Mouse (Mus musculus): ENCODE measurements around the gene Zfp661. TPM values are rescaled to one million over a fixed set of nuclear protein-coding genes. Genes with fewer than 3 reads are reported as not detected.

Zfp661 gene
- polyA plus RNA-seq, 1 experiment: 4.1 TPM

- Histone ChIP-seq H3K4me1 (ENCODE audit: control insufficient read depth, insufficient read depth, low read length) (no peaks in the 10 kb centered on the region), H3K27ac (ENCODE audit: insufficient read depth, low read depth, low read length) (no peak overlapping the region), H3K4me3 (ENCODE audit: insufficient read depth, low read depth, low read length) (no peak overlapping the region), H3K36me3 (ENCODE audit: control insufficient read depth, insufficient read depth, low read length) (no peaks in the 10 kb centered on the region), H3K27me3 (replicated peaks; ENCODE audit: control insufficient read depth, insufficient read depth, low read length) (no peaks in the 10 kb centered on the region)
- 35% methylated on average over 4 of the region's 4 CpGs for WGBS
- peak; percentile 30 for DNase-seq
- peak; percentile 58; the same call in 1 of the 2 replicates for TF ChIP-seq CTCF (conservative IDR thresholded peaks at IDR 0.05; ENCODE audit: insufficient read depth, insufficient read length, low read depth, low read length)
- TF ChIP-seq POLR2A (IDR thresholded peaks at IDR 0.05; ENCODE audit: low read depth, low read length): no peak
These were observed 47.4 kb downstream of the Zfp661 start for GRCm38 (mm10) chr2:127539494-127539893.

DNA sequence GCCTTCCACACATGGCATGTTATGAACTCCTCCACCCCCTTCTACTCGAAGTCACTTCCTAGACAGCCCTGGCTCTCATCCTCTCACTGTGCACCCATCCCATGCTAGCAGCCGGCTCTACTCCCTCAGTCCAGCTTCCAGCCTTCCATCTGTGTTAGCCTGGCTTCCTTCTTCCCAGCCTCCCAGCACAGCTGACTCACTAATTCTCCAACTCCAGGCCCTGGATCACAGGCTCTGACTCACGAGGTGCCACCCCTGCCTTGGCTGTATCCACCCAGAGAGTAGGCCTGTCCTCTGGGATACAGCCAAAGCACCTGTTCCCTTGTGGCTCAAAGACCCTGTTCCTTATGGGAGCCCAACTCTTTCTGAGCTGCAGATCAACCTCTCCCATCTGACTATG lies 49.3 kb downstream of the Zfp661 start:
- Histone ChIP-seq H3K4me1 (ENCODE audit: control insufficient read depth, insufficient read depth, low read length) (no peaks in the 10 kb centered on the region), H3K36me3 (ENCODE audit: control insufficient read depth, insufficient read depth, low read length) (no peaks in the 10 kb centered on the region), H3K27ac (ENCODE audit: insufficient read depth, low read depth, low read length) (no peak overlapping the region), H3K4me3 (ENCODE audit: insufficient read depth, low read depth, low read length) (no peak overlapping the region), H3K27me3 (replicated peaks; ENCODE audit: control insufficient read depth, insufficient read depth, low read length) (no peaks in the 10 kb centered on the region)
- no peak for DNase-seq
- TF ChIP-seq POLR2A (IDR thresholded peaks at IDR 0.05; ENCODE audit: low read depth, low read length): no peak
- no peak for TF ChIP-seq CTCF (conservative IDR thresholded peaks at IDR 0.05; ENCODE audit: insufficient read depth, insufficient read length, low read depth, low read length)
- 68% methylated on average over 3 of the region's 3 CpGs for WGBS

DNA sequence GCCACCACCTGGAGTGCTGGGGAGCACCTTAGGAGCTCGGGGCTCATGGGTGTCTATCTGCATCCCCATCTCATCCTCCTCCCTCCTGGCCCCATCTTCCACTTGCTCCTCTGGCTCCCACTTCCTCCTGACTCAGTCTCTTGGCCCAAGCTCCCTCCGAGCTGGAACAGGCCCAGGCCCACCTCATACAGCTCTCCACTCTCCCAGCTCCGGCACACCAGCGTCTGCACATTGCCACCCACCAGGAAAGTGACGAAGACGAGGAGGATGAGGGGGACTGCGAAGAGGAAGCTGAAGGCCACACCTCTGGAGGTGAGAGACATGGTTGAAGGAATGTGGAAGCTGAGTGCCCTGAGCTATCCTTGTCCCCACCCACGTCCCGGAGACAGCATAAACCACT lies 51.5 kb downstream of the Zfp661 start:
- Histone ChIP-seq H3K27ac (ENCODE audit: insufficient read depth, low read depth, low read length) (no peak overlapping the region), H3K36me3 (ENCODE audit: control insufficient read depth, insufficient read depth, low read length) (no peaks in the 10 kb centered on the region), H3K4me3 (ENCODE audit: insufficient read depth, low read depth, low read length) (no peak overlapping the region), H3K4me1 (ENCODE audit: control insufficient read depth, insufficient read depth, low read length) (no peaks in the 10 kb centered on the region), H3K27me3 (replicated peaks; ENCODE audit: control insufficient read depth, insufficient read depth, low read length) (no peaks in the 10 kb centered on the region)
- no peak for DNase-seq
- no peak for TF ChIP-seq POLR2A (IDR thresholded peaks at IDR 0.05; ENCODE audit: low read depth, low read length)
- TF ChIP-seq CTCF (conservative IDR thresholded peaks at IDR 0.05; ENCODE audit: insufficient read depth, insufficient read length, low read depth, low read length): no peak
- WGBS: 78% methylated on average over 9 of the region's 9 CpGs

GRCm38 (mm10) chr2:127532379-127532778 lies 54.5 kb downstream of the Zfp661 start:
- Histone ChIP-seq H3K36me3 (ENCODE audit: control insufficient read depth, insufficient read depth, low read length) (no peaks in the 10 kb centered on the region), H3K27ac (ENCODE audit: insufficient read depth, low read depth, low read length) (no peak overlapping the region), H3K4me3 (ENCODE audit: insufficient read depth, low read depth, low read length) (no peak overlapping the region), H3K4me1 (ENCODE audit: control insufficient read depth, insufficient read depth, low read length) (no peaks in the 10 kb centered on the region), H3K27me3 (replicated peaks; ENCODE audit: control insufficient read depth, insufficient read depth, low read length) (no peaks in the 10 kb centered on the region)
- WGBS: 13% methylated on average over 9 of the region's 9 CpGs
- no peak for TF ChIP-seq CTCF (conservative IDR thresholded peaks at IDR 0.05; ENCODE audit: insufficient read depth, insufficient read length, low read depth, low read length)
- no peak for TF ChIP-seq POLR2A (IDR thresholded peaks at IDR 0.05; ENCODE audit: low read depth, low read length)
- DNase-seq: no peak

DNA sequence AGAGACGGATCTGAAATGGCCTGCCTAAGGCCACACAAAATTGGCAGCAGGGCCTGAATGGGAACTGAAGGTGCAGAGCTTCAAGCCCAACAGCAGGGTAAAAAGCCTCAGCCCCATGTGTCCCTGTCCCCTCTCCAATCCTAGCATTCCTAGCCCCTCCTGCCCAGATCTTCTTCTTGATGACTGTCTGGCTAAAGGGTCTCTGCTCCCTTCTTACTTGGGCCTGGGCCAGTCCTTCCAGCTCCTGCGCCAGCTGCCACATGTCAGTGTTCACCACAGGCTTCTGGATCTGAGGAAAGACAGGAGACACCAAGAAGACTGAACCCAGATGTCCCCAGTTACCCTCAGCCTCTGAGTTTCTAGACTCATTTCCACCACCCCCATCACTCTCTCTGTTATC lies 55.3 kb downstream of the Zfp661 start:
- Histone ChIP-seq H3K27ac (ENCODE audit: insufficient read depth, low read depth, low read length) (no peak overlapping the region), H3K27me3 (replicated peaks; ENCODE audit: control insufficient read depth, insufficient read depth, low read length) (no peaks in the 10 kb centered on the region), H3K36me3 (ENCODE audit: control insufficient read depth, insufficient read depth, low read length) (no peaks in the 10 kb centered on the region), H3K4me1 (ENCODE audit: control insufficient read depth, insufficient read depth, low read length) (no peaks in the 10 kb centered on the region), H3K4me3 (ENCODE audit: insufficient read depth, low read depth, low read length) (no peak overlapping the region)
- no peak for DNase-seq
- TF ChIP-seq POLR2A (IDR thresholded peaks at IDR 0.05; ENCODE audit: low read depth, low read length): no peak
- TF ChIP-seq CTCF (conservative IDR thresholded peaks at IDR 0.05; ENCODE audit: insufficient read depth, insufficient read length, low read depth, low read length): no peak
- 89% methylated on average over 2 of the region's 2 CpGs for WGBS

GRCm38 (mm10) chr2:127530418-127530817 lies 56.5 kb downstream of the Zfp661 start:
- Histone ChIP-seq H3K36me3 (ENCODE audit: control insufficient read depth, insufficient read depth, low read length) (no peaks in the 10 kb centered on the region), H3K27me3 (replicated peaks; ENCODE audit: control insufficient read depth, insufficient read depth, low read length) (no peaks in the 10 kb centered on the region), H3K4me3 (ENCODE audit: insufficient read depth, low read depth, low read length) (no peak overlapping the region), H3K27ac (ENCODE audit: insufficient read depth, low read depth, low read length) (no peak overlapping the region), H3K4me1 (ENCODE audit: control insufficient read depth, insufficient read depth, low read length) (no peaks in the 10 kb centered on the region)
- no peak for DNase-seq
- 70% methylated on average over 3 of the region's 3 CpGs for WGBS
- TF ChIP-seq POLR2A (IDR thresholded peaks at IDR 0.05; ENCODE audit: low read depth, low read length) (no peak), CTCF (conservative IDR thresholded peaks at IDR 0.05; ENCODE audit: insufficient read depth, insufficient read length, low read depth, low read length) (no peak)

DNA sequence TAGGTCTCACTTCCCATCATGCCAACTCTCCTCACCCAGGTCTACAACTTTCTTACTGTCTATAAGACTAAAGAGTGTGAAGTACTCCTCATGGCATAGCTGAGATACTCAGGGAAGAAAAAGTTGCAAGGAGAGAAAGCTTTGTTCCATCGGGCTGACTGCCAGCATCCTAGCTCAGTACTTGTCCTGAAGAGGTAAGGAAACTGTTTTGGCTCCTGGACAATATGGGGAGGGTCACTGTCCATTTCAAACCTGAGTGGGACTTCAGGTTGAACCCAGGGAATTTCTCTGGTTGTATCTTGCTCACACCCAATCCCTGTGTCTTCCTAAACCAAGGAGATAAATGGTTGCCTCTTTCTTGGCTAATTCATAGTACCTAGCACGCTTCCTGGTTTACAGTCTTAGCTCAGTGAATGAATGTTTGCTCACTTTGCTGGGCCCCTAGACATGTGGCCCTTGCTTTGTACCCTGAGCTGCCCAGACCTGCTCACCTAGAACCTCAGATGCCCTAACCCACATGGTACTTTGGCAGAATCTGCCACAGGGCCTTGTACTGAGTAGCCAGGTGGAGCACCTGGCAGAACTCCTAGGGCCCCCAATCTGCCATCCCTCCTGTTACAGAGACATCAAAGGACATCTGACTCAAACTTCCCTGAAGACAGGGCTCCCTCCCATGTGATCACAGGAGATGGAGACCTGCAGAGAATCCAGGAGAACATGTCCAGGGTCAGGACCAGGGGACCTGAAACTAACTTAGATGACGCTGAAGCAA lies 61.7 kb downstream of the Zfp661 start:
- no peak overlapping the region for H3K27ac ChIP-seq (ENCODE audit: insufficient read depth, low read depth, low read length)
- WGBS: 84% methylated on average over 3 of the region's 3 CpGs
- no peaks in the 10 kb centered on the region for H3K27me3 ChIP-seq (replicated peaks; ENCODE audit: control insufficient read depth, insufficient read depth, low read length)
- no peaks in the 10 kb centered on the region for H3K36me3 ChIP-seq (ENCODE audit: control insufficient read depth, insufficient read depth, low read length)
- TF ChIP-seq POLR2A (IDR thresholded peaks at IDR 0.05; ENCODE audit: low read depth, low read length) (no peak), CTCF (conservative IDR thresholded peaks at IDR 0.05; ENCODE audit: insufficient read depth, insufficient read length, low read depth, low read length) (no peak)
- H3K4me3 ChIP-seq (ENCODE audit: insufficient read depth, low read depth, low read length): no peak overlapping the region
- no peak for DNase-seq
- H3K4me1 ChIP-seq (ENCODE audit: control insufficient read depth, insufficient read depth, low read length): no peaks in the 10 kb centered on the region

Other genes starting within 250 kb of the Zfp661 start
- not detected in 2 replicates for gene Astl, start 248.5 kb downstream of the Zfp661 start, polyA plus RNA-seq (2012; rRNA removed)
- gene Adra2b, start 223.9 kb downstream of the Zfp661 start, polyA plus RNA-seq (2012; rRNA removed): 64.7 and 68.2 TPM in 2 replicates
- 1.4 and 1.9 TPM in 2 replicates for gene Gpat2, start 161.9 kb downstream of the Zfp661 start, polyA plus RNA-seq (2012; rRNA removed)
- gene Fahd2a, start 142.5 kb downstream of the Zfp661 start, polyA plus RNA-seq (2012; rRNA removed): 71.9 and 86.5 TPM in 2 replicates
- 4.1 and 4.7 TPM in 2 replicates for gene Kcnip3, start 65.0 kb downstream of the Zfp661 start, polyA plus RNA-seq (2012; rRNA removed)
- gene Prom2, start 45.6 kb downstream of the Zfp661 start, polyA plus RNA-seq (2012; rRNA removed): 15.6 and 20.5 TPM in 2 replicates
- gene Mrps5, start 128 bp upstream of the Zfp661 start, polyA plus RNA-seq (2012; rRNA removed): 72.0 and 90.4 TPM in 2 replicates
- 91.2 and 91.5 TPM in 2 replicates for gene Mal, start 69.6 kb upstream of the Zfp661 start, polyA plus RNA-seq (2012; rRNA removed)
- gene Mall, start 142.8 kb upstream of the Zfp661 start, polyA plus RNA-seq (2012; rRNA removed): 1.3 and 1.8 TPM in 2 replicates
- gene Nphp1, start 201.8 kb upstream of the Zfp661 start, polyA plus RNA-seq (2012; rRNA removed): 21.0 and 25.9 TPM in 2 replicates
- 70.5 and 92.9 TPM in 2 replicates for gene Mtln, start 205.4 kb upstream of the Zfp661 start, polyA plus RNA-seq (2012; rRNA removed)
- gene Bub1, start 244.8 kb upstream of the Zfp661 start, polyA plus RNA-seq (2012; rRNA removed): 0.08 TPM in 2 replicates

Measured in kidney, adult 2 months (tissue).